Mouse (Mus musculus): ENCODE data around the gene Prok1. TPM values are rescaled to one million over a fixed set of nuclear protein-coding genes. Genes with fewer than 3 reads are reported as not detected.

Gene Prok1
- not detected for polyA plus RNA-seq (2015; fragmentation: Illumina TruSeq; extraction: RNeasy Lipid Tissue Mini Kit (QIAGEN cat#74804); ENCODE audit: insufficient read depth, low read depth, low replicate concordance)

DNA sequence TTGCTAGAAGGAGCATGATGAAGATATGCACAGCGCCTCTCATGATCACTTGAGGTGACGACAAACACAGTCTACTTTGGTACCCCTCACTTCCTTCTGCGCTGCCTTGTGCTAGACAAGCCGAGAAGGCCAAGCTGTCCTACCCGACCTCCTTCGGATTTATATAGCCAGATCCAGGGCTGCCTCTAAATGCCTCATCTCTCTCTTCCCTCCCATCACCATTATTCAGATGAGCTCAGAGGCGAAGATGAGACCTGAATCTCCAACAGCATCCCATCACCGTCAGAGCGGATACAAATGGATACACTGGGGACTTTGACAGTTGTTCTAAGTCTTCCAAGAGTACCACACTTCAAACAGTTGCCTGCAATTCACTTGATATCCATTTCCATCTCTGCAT lies at the start of gene Prok1:
Gene Prok1, minus strand, starts transcription at position 101 of the 400 bp plus-strand sequence.

DNA sequence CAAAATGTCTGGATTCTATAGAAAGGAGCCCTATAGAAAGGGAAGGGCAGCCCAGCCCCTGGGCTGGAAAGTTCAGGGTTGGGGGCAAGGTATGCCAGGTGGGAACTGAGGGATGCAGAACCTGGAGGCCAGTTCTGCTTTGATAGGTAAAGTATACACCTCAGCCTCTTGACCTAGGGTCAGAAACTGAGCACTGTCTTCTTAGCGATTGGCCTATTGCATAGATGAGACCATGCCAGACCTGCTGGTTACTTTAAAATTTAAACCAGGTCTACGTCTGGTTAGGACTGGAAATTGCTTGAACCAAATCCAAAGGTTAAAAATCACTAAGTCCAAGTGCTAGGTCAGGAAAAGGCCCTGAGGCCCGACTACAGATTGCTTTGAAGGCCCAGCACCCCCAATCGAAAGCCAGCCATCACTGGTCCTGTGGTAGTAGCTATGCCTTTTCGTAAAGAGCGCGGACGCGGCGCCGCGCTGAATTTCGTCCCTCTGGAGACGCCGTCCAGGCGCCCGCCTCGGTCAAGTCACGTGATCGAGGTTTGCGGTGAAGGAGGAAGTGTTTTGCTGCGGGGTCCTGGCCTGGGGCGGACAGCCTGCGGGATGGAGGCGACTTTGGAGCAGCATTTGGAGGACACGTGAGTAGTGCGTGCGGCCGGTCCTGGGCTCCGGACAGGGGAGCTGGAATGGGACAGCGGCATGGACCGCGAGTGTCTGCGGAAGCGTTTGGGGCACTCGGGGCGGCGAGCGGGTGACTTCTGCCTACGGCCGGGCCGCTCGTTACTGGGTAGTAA lies 39.2 kb upstream of the Prok1 start, which contains the start of gene Lamtor5:
Gene Lamtor5, plus strand, starts transcription at position 380 of the 791 bp plus-strand sequence.

DNA sequence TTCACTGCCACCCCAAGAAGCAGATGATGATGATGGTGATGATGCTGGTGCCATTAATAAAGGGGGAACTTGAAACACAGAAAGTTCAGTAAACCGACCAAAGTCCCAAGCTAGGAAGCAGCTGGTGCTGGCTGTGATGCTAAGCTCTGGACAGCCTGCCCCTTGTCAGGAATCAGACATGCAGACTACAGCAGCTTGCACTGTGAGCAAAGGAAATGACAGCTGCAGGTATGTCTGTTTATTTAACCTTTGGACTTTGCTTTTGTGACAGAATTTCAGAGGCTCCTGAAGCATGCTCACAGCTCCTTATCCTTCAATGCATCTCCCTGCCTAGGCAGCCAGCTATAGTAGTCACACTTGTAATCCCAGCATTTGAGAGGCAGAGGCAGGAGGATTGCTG lies 9.0 kb downstream of the Prok1 start, which contains the start of gene A630076J17Rik:
Gene A630076J17Rik, plus strand, starts transcription at position 88 of the 400 bp plus-strand sequence.

DNA sequence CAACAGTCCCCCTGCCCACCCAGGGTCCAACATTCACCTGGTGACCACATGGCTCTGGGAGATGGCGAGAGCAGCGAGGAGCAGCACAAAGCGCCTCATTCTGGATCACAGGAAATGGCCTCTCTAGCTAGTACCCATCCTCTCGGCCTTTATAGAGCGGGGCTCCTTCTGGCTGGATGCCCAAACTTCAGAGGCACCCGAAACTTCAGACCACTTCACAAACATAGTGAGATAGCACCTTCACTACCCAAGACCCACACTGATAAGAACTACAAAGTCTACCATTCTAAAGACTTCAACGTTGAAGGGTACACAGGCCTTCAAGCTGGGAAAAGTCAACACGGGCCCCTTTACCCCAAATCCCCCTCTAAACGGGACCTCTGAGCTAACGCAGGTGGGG lies 17.9 kb downstream of the Prok1 start, which contains the start of gene Cym:
Gene Cym, minus strand, starts transcription at position 125 of the 400 bp plus-strand sequence.

Other genes with a start within 250 kb of the Prok1 start
- not detected for gene Kcna3, start 203.5 kb downstream of the Prok1 start, polyA plus RNA-seq (2015; fragmentation: Illumina TruSeq; extraction: RNeasy Lipid Tissue Mini Kit (QIAGEN cat#74804); ENCODE audit: insufficient read depth, low read depth, low replicate concordance)
- gene Kcna2, start 138.6 kb downstream of the Prok1 start, polyA plus RNA-seq (2015; fragmentation: Illumina TruSeq; extraction: RNeasy Lipid Tissue Mini Kit (QIAGEN cat#74804); ENCODE audit: insufficient read depth, low read depth, low replicate concordance) = 1.1 TPM
- gene Kcna10, start 56.7 kb downstream of the Prok1 start, polyA plus RNA-seq (2015; fragmentation: Illumina TruSeq; extraction: RNeasy Lipid Tissue Mini Kit (QIAGEN cat#74804); ENCODE audit: insufficient read depth, low read depth, low replicate concordance) = not detected
- gene Cym, start 18.0 kb downstream of the Prok1 start, polyA plus RNA-seq (2015; fragmentation: Illumina TruSeq; extraction: RNeasy Lipid Tissue Mini Kit (QIAGEN cat#74804); ENCODE audit: insufficient read depth, low read depth, low replicate concordance) = not detected
- gene A630076J17Rik, start 9.1 kb downstream of the Prok1 start, polyA plus RNA-seq (2015; fragmentation: Illumina TruSeq; extraction: RNeasy Lipid Tissue Mini Kit (QIAGEN cat#74804); ENCODE audit: insufficient read depth, low read depth, low replicate concordance) = not detected
- 20.9 TPM for gene Lamtor5, start 39.2 kb upstream of the Prok1 start, polyA plus RNA-seq (2015; fragmentation: Illumina TruSeq; extraction: RNeasy Lipid Tissue Mini Kit (QIAGEN cat#74804); ENCODE audit: insufficient read depth, low read depth, low replicate concordance)
- 0.57 TPM for gene Slc16a4, start 51.5 kb upstream of the Prok1 start, polyA plus RNA-seq (2015; fragmentation: Illumina TruSeq; extraction: RNeasy Lipid Tissue Mini Kit (QIAGEN cat#74804); ENCODE audit: insufficient read depth, low read depth, low replicate concordance)
- 2.5 TPM for gene Rbm15, start 94.0 kb upstream of the Prok1 start, polyA plus RNA-seq (2015; fragmentation: Illumina TruSeq; extraction: RNeasy Lipid Tissue Mini Kit (QIAGEN cat#74804); ENCODE audit: insufficient read depth, low read depth, low replicate concordance)
- not detected for gene Kcnc4, start 219.8 kb upstream of the Prok1 start, polyA plus RNA-seq (2015; fragmentation: Illumina TruSeq; extraction: RNeasy Lipid Tissue Mini Kit (QIAGEN cat#74804); ENCODE audit: insufficient read depth, low read depth, low replicate concordance)

Data from pancreas, adult 10 weeks (tissue).